Mouse (Mus musculus): ENCODE results near the gene Draxin.
A peak's percentile ranks its signal among the peaks of the same experiment; 100 is the strongest.
"Not testable (repeated sequence)": the region's sequence is repeated elsewhere in the genome, so short reads cannot be mapped to it uniquely, and the experiment has no call there.

Draxin gene

DNA sequence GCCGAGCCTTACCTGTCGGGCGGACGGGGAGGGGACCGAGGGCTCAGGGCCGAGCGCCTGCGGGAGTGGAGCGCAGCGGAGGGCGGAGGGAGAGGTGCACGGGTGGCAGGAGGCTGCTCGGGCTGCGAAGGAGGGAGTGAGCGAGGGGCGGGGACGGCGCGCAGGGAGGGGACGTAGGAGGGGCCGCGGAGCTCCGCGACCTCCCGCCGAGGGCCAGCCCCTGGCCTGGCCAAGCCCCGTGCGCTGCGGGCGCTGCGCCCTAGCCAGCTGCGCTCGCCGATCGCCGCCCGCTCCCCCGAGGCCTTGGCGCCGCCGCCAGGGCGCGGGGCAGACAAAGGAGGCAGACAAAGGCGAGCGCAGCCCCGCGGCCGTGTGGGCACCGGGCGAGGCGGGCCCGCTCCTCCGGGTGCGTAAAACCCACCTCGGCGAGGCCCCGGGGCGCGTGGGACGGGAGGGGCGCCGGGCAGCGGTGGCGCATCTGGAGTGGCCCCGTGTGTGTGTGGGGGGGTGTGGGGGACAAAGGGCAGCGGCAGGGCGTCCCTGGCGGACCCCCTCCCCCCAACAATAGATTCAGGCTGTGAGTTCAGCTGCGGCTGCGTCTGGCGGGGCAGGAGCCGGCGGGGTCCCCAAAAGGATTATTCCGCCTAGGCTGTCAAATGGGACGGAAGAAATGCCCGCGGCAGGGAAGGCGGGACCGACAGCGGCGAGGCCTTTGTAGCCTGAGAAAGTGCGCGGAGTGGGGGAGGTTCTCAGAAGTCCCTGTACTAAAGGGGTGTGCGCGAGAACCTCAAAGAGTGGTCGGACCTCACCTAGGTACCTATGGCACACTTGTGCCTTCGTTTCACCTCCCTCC is at the start of gene Draxin:
Gene Draxin (minus strand): TSS at position 138 of the 853 bp plus-strand sequence.
- DNase-seq (ENCODE audit: low spot score): peak; percentile 63

DNA sequence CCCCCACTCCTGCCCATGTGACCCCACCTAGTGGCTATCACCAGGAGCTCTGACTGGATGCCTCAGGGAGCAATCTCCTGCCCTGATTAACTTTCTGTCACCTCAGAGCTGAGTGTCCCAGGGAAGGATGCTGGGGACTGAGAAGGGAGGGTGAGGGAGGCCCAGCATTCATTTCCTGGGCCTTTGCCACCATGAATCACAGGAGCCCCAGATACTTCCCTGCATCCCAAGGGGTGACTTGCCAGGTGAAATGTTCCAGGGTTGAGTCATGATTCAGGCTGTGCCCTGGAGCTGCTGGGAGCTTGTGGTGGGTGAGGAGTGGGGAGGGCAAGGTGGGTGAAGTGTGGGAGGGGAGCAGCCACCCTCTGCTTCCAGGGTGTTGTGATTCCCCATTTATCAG is 47.2 kb upstream of the Draxin start:
- DNase-seq (ENCODE audit: low spot score): no peak

DNA sequence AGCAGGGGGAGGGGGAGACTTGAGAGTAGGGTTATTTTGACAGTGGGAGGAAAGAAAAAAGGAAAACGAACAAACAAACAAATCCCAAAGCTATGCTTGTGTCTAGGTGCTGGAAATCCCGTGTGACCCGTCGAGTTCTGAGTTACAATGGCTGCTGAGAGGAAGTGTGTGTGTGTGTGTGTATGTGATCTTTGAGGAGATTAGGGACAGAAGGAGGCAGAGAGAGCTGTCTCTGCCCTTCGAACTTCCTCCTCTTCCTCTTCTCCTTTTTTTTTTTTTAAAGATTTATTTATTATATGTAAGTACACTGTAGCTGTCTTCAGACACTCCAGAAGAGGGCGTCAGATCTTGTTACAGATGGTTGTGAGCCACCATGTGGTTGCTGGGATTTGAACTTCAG is 46.1 kb upstream of the Draxin start:
- not testable (repeated sequence) for DNase-seq (ENCODE audit: low spot score)

DNA sequence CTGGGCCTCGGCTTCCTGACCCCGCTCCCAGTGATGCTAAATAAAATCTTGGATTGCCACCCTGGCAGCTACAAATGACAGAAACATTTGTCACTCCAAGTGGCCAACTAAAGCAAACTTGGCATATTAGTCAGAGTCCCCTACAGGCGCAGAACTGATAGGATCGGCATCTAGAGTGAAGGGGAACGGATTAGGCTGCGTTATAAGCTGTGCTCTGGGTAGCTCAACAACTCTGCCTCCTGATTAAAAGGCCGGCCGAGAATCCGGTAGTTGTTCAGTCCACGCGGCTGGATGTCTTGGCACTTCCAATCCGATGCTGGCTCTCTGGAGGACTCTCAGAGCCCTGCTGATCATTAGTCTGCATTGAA is 44.0 kb upstream of the Draxin start:
- no peak for DNase-seq (ENCODE audit: low spot score)

DNA sequence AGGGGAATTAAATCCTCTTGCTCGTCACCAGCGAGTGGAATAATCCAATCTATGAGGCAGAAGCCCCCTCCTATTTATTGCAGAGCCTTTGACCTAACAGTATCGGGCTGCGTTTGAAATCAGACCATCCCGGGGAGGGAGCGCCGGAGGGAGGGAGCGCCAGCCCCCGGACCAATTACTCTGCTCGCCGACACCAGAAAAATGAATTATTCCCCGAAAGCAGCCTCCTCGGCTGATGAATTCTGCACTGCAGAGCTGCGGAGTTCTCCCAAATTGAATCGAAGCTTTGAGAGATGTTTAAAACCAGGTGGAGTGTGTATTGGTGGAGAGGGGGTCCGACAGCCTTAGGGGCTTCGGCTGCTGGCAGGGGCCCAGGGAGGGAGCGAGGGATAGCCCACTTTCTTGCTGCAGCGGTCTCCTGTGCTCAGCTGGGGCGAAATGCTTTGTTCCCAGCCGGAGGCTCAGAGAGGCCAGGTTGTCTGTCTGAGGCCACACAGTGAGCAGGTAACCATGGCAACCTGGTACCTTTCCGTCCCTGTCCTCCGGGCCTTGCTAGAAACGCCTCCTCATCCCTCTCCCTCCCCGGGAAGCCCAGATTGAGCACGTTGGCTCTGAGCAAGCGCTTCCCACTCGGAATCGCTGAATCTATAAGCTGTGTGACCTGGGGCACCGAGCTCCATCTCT is 43.5 kb upstream of the Draxin start:
- no peak for DNase-seq (ENCODE audit: low spot score)

DNA sequence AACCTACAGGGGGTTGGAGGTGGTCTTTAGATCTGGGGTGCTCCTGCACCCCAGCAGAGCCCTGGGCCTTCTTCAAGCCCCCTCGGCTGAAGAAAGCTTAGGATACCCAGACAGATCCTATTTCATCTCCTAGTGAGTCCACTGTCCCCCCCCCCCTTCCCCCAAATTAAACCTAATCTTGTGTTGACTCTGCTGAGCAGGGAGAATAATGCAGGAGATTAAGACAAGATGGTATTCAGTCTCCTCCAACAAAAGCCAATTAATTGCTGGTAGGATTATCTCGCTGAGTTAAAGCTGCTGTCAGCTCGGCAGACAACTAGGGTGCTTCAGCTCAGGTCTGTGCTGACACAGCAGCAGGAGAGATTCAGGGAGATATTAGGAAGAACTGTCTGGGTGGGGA is 40.8 kb upstream of the Draxin start:
- no peak for DNase-seq (ENCODE audit: low spot score)

DNA sequence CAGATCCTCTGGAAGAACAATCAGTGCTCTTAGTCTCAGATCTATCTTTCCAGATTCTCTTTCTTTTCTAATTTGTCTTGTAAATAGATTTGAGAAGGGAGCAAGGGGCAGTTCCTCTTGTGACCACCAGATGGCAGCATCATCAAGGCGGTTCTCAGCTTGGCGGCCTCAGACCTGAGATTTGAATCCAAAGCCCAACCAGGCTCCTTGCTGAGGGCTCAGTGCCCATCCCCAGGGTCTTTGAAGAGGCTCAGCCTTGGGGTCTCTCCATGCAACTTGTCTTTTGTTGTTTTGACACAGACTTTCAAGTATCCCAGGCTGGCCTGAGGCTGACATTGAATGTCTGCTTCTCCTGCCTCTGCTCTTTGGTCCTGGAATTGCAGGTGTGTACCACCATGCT is 40.3 kb upstream of the Draxin start:
- DNase-seq (ENCODE audit: low spot score): no peak

DNA sequence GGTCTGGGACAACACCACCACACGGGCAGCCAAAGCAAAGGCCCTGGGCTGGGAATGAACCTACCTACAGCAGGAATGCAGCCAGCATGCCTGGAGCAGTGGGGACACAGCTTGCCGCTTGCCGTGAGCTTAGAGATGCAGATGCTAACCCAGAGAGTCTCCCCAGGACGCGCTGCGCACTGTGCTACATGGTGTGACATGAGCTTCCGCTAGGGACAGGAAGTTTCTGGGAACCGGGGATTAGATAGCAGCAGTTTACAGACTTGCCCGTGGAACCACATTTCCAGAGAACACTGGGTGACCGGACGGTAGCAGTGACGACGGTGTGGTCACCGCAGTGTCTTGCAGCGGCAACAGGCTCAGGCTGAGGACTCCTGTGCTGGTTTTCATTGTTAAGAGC is 39.1 kb upstream of the Draxin start:
- DNase-seq (ENCODE audit: low spot score): no peak

DNA sequence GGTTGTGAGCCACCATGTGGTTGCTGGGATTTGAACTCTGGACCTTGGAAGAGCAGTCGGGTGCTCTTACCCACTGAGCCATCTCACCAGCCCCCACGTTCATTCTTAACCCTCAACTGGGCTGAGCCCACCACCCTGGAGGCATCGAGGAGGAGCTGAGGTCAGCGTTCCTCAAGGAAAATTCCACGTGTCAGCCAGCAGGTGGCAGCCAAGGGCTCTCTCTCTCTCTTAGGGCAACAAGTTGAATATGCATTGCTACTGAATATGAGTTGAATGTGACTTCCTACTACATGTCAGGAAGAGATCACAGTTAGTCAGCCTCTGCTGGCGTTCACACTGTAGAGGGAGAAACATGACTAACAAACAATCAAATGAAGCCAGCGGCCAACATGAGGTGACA is 37.8 kb upstream of the Draxin start:
- DNase-seq (ENCODE audit: low spot score): no peak

DNA sequence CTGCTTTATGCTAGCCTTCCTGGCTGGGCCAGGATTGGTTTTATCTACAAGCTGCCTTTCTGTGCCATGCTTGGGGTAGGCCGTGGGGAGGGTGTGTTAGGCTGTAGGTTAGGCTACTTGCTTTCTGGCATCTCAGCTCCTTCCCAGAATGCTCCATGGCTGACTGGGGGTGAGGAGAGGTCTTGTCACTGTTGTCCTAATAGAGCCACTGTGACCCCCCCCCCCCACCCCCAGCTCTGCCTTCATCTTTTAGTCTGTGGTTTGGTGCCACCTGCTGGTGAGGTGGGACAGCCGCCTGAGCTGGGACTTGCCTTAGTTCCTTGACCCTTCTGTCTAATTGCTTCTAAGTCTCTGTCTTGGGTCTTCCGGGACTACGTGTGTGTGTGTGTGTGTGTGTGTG is 36.5 kb upstream of the Draxin start:
- DNase-seq (ENCODE audit: low spot score): no peak

DNA sequence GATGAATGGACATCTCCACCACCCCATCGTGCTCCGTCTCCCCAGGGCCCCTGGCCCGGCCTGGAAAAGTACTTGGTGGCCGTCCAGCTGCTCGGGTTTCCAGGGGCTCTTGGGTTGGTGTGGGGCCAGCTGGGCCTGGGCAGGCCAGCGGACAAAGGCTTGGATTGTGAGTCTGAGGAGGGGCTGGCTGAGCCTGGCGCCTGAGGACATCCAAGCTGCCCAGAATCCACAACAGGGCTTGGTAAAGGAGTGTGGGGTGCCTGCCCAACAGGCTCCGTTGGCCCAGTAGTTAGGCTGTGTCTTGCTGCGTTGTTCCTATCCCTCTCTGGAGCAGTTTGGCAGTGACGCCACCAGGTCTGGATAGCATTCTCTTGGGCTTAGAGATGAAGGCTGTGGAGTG is 35.9 kb upstream of the Draxin start:
- DNase-seq (ENCODE audit: low spot score): no peak

DNA sequence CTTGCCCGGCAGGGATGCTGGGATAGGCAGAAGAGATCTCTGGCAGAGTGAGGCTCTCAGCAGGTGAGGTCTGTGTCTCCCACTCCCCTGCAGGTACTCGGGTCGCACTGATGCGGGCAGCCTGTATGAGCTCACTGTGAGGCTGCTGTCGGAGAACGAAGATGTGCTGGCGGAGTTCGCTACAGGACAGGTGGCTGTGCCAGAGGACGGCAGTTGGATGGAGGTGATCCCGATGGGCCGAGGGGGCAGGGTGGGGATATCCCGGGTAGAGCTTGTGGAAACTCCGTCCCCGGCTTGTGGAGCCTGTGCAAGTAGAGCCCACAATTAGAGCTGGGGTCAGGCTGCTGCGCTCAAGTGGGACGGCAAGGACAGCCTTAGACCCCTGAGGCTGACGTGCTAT is 35.1 kb upstream of the Draxin start:
- no peak for DNase-seq (ENCODE audit: low spot score)

DNA sequence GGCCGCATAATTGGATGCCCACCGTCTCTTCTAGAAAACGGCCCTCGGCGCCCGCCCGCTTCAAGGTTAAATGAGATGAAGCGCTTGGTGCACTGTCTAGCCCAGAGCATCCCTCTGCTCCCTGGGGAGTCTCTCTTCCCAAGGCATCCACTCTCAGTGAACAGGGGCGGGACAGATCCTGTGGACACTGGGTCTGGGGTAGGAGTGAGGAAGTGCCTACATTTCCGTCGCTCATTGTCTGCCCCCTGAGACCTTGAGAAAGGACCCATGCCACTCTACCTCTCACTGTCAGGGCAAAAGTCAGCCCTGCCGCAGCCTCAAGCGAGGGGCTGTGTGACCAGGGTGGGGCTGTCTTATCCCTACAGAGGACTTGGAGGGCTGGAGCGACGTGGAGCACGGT is 34.0 kb upstream of the Draxin start:
- no peak for DNase-seq (ENCODE audit: low spot score)

DNA sequence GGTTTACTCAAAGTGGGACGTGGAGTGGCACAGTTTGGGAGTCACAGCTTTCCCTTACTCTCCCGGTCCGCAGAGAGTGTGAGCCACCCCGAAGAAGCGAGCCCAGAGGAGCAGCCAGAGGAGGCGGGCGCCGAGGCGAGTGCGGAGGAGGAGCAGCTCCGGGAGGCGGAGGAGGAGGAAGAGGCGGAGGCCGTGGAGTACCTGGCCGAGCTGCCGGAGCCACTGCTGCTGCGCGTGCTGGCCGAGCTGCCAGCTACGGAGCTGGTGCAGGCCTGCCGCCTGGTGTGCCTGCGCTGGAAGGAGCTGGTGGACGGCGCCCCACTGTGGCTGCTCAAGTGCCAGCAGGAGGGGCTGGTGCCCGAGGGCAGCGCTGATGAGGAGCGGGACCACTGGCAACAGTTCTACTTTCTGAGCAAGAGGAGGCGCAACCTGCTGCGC is 33.5 kb upstream of the Draxin start:
- DNase-seq (ENCODE audit: low spot score): peak; percentile 79

DNA sequence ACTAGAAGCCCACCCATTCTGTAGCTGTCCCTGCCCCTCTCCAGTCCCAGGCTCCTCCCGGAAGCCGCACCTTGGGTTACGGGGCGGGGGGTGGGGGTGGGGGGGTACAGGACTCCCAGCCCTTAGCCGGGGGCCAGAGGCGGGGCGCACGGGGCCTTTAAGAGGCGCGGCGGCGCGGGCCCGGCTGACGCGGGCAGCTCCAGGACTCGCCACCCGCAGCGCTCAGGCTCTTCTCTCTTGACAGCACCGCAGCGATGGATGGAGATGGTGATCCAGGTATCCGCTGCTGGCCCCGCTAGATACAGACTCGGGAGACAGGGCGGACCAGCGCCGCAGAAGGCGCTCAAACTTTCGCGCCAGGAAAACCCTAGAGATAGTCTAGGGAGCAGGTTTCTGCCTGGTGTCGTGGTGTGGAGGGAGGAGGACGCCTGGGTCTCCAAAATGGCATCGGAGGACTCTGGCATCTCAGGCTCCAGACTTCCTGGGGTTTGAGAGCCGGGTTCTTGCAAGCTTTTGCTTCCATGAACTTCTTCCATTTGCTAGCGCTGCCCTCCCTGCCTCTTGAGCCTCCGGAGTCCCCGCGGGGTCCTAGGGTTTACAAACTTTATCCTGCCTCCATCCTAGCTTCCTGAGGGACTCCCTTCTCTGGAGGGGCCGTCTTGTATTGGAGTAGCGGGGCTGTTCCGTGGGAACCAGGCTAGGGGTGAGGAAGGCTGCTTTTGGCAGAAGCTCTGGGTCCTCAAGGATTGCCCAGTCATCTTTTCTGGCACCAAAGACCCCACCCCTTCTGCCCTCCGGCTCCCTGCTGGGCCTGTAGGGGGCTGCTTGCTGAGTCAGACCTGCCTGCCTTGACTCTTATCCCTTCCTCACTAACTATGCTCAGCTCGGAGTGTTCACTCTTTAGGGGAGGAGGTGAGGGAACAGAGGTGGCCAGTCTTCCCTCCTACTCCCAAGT is 30.2 kb upstream of the Draxin start, which contains the start of the genes Fbxo44 and Fbxo2:
Gene Fbxo44 (minus strand): TSS at position 47 of the 955 bp plus-strand sequence.
Gene Fbxo2 (plus strand): TSS at position 186 of the 955 bp plus-strand sequence.
- no peak for DNase-seq (ENCODE audit: low spot score)

DNA sequence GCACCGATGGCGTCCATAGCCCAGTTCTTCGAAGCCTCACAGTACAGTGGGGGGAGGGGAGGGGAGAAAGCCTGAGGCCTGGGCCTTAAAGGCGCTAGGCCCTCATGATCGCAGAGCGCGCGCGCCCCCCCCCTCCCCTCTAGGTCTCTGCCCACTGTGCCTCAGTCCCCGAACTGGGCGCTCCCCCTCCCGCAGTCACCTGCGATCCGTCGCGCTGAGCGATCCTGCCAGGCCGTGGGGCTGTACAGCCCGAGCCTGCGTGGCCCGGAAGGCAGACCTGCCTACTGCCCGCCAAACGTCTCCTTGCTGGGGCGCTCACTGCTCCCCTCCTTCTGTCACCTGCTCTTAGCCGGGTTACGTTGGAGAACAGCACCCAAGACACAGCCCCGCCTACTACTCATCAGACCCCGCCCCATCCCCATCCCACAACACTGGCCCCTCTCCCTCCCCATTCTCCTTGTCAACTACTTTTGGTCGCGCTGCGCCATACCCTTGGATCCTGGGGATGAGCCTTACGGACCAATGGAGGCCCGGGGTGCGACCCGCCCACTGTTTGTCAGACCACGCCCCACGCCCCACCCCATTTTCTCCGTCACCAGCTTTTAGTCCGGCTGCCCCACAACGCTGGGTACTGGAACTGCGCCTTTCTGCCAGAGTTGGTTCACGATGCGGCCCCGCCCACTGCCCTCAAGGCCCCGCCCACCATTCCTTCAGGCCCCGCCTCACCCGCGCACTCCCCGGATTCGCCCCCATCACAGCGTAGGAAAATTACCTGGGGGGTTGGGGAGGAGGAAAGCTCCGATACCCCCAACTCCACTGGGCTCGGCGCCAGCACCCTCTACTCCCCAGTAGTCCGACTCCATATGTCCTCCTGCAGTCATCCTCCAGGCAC is 29.3 kb upstream of the Draxin start:
- DNase-seq (ENCODE audit: low spot score): peak; percentile 90

DNA sequence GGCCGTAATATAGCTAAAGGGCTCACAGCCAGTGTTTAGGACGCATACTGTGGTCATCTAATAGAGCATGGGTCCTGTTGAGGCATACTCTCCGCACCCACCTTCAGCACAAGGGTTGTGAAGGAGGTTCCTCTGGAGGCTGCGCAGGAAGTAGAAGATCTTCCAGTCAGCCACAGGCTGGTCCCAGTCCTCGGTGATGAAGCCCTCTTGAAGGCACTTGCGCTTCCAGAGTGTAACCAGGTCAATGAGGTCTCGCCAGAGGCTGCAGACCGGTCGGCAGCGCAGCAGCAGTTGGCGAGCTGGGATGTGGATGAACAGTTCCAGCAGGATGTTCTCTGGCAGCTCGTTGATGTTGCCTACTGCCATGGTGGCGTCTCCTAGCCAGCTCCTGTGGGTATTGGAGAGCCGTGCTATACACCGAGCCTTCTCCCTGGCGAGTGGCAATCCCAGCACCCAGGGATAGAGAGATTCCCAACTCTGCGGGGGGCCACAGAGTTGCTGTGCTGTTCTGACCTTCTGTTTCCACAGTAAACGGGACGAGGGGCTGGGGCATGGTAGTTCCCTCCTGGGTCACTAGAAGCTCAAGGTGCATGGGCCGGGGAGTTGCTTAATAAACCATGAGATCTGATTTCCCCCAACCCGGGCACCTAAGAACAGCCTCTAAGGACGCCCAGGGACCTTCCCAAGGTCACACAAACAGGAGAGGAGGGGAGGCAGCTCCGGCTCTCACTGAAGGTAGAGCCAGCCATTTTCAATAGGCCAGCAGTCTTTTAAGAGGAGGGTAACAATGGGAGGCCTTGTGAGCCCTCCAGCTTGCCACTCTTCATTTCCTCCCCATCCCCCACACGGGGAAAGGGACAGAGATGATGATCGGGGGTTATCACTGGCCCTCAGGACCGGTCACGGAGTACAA is 28.2 kb upstream of the Draxin start:
- no peak for DNase-seq (ENCODE audit: low spot score)

DNA sequence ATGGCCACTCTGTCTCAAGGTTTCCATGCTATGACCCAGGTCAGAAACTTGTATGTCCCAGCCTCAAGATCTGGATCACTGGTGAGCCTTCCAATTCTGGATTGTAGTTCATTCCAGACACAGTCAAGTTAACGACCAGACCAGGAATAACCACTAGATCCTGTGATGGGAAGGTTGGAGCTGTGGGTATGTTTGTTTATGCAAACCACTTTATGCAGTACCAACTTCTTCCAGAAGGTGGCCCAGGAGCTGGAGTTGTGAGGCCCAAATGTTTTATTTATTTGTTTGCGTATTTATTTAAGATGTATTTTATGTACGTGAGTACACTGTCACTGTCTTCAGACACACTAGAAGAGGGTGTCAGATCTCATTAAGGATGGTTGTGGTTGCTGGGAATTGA is 24.5 kb upstream of the Draxin start:
- no peak for DNase-seq (ENCODE audit: low spot score)

DNA sequence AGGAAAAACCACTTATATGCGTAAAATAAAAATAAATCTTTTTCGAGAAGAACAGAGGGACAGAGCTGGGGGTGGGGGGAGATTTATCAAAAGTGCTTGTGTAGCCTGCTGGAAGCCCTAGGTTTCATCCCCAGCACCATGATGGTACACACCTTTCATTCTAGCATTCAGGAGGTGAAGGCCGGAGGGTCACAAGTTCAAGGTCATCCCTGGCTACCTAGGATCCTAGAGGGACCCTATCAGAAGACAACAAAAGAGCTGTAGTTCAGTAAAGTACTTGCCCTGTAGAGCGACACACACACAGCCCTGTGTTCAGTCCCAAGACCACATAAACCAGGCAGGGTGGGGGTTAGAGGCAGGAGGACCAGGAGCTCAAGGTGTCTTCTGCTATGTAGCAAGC is 23.5 kb upstream of the Draxin start:
- no peak for DNase-seq (ENCODE audit: low spot score)

DNA sequence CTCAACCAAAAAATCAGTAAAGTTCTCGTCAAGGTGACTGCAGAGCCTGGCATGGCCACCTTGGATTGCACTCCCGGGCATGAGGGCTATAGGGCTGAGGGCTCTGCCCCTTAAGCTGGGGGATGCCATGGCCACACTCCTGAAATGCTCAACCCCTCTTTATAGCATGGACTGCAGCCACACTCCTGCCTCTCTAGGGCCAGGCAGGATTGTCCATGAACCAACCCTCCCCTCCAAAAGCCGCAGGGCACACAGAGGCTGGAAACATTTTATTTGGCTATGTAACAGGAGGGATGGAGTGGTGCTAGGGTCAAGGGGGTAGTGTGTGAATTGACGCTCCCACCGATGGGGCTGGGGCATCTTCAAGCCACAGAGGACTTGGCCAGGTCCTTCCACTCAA is 22.0 kb upstream of the Draxin start:
- no peak for DNase-seq (ENCODE audit: low spot score)
